Mouse (Mus musculus) ovary, postnatal 10 days (tissue): ENCODE measurements around the gene Psmd1.
A peak's percentile ranks its signal among the peaks of the same experiment; 100 is the strongest.

ENCODE experiments used
- DNase-seq: peaks from one replicate; pipeline ENCODE4 v3.0.0; 2022; ENCODE audit warnings: low spot score

Psmd1 gene

DNA sequence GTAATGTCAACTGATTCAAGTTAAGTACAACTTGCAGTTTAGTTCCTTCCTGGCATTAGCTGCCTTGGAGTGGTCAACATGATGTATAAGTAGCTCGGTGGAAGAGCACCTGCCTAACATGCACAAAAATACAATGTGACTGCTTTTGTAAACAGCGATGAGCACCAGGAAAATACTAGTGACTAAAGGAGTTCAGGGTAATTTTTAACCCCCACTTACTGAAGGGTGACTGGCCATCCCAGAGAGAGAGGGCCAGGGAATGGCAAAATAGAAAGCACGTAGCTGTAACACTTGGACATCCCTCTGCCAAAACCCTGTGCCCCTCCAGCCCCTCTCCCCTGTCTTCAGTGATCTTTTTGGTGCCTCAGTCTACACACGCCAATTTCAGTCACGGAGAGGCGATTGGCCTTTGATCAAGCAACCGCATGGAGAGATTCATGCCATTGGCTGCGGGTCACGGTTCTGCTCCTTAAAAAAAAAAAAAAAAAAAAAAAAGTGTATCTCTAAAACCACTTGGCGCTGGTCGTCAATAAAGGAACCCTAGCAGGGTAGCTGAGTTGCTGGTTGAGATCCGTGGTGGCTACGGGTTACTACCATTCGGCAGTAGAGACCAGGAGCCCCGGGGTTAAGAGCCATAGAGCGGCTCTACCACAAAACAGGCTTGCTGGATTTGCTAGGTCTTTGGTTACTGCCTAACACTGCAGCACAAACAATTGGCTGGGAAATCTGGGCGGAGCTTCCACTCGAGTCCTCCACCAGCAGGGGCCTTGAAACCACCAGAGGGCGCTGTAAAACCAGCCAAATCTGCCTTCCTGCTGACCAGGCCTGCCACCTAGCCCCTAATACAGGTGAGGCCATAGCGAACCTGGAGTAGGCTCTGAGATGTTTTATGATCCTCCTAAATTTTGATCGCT, 5.1 kb upstream of the Psmd1 start:
- DNase-seq = peak; percentile 83

DNA sequence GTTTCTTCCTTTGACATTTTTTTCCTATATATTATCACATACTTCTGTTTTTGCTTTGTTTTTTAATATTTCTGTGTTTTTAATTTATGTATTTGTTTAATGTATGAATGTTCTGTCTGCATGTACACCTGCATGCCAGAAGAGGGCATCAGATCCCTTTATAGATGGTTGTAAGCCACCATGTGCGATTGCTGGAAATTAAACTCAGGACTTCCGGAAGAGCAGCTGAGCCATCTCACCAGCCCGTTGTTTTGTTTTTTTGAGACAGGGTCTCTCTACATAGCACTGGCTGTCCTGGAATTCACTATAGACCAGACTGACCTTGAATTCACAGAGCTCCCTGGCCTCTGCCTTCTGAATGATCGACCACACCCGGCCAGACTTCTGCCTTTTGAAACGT, 1.7 kb upstream of the Psmd1 start:
- no peak for DNase-seq

DNA sequence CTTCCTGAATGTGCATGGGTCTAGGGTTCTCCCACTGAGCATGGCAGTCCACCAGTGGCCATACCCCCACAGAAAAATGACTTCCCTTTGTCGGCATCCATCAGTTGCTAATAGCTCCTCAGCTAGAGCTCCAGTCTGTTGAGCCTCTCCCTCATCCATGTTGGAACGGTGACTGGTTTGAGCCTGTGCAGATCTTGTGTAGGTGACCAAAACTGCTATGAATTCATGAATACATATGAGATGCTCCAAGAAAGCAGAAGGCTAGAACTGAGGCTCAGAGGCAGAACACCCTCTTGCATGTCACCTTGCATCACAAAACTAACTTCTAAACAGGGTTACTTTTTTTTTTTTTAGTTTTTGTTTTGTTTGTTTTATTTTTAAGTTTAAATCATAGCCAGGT, 12.4 kb downstream of the Psmd1 start:
- no peak for DNase-seq

DNA sequence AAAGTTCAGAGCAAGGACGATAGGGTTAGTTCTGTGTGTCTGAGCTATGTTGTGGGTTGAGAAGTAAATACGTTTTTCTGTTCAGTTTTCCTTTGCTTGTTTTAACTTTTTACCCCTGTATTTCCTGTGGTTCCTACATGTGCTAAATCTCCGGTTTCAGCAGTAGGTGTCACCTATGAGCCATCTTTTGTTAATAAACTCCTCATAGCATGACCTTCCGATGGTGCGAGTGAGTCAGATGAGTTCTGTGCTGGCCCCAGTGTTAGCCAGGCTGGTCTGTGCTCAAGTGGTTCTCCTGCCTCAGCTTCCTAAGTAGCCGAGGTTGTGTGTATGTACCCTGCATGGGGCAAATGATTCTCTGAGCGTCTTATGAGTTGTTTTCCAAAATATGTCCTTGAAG, 30.2 kb downstream of the Psmd1 start:
- DNase-seq = no peak

DNA sequence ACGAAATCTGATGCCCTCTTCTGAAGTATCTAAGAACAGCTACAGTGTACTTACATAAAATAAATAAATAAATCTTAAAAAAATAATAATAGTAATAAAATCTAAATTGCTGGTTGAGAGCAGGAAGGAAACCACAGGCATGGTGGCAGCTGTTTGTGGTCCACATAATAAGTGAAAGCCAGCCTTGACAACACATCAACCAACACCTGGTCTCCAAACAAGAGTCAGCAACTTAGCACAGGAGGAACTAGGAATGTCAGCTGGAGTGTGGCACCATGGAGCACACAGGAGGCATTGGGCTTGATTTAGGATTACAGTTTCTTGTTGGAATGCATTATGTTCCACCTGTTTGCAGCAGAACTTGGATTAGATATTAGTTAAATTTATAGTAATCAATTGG, 40.9 kb downstream of the Psmd1 start:
- DNase-seq = no peak

DNA sequence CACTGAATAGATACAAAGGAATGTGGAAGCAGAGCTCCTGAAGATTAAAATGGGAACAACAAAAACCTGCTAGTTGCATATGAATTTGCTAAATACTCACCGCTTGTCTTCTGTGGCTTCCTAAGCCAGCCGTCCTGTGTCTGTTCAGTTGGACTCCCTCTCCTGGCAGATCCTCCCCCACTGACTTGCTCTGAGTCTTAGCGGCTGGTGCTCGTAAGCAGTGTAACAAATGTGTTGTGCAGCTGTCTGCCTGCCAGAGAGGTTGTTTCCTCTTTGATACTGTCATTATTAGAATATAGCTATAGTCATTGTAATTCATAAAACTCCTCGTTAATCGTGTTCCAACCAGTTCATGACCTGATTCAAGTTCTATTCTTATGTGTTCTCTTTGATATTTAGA, 47.6 kb downstream of the Psmd1 start, which contains the start of gene Htr2b:
Gene Htr2b, minus strand, starts transcription at position 192 of the 400 bp plus-strand sequence.
- DNase-seq = no peak

DNA sequence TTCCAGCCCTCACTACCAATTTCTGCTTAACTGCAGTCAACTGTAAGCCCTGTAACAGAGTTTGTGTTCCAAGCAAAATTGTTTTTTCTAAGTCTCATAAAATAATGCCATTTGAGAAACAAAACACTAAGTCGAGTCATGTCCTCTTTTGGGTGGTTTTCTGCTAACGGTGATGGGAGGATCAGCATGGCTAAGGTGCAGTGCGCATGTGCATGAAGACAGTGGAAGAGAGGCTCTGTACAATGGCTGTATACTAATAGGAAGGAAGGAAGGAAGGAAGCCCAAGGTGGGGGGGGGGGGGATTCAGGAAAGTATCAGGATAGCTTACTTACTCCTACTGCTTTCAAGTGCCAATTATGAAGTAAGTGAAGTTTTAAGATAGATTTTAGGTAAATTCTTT, 50.0 kb downstream of the Psmd1 start:
- no peak for DNase-seq

DNA sequence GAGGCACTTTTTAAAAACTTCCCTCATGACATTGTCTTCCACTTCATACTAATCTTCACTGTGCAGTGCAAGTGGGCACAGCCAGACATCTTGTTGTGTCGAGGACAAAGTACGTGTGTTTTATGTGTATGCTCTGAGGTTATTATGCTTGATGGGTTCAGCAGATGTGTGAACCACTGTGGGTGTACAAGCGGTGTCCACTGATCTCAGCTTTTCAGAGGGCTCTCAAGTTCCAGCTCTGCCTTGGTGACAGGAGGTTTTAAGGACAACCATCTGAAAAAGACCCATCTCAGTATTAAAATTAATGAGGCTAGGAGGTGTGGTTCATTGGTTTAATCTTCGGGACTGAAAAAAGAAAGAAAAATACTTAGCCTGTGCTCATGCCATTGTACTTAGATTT, 55.4 kb downstream of the Psmd1 start:
- no peak for DNase-seq

DNA sequence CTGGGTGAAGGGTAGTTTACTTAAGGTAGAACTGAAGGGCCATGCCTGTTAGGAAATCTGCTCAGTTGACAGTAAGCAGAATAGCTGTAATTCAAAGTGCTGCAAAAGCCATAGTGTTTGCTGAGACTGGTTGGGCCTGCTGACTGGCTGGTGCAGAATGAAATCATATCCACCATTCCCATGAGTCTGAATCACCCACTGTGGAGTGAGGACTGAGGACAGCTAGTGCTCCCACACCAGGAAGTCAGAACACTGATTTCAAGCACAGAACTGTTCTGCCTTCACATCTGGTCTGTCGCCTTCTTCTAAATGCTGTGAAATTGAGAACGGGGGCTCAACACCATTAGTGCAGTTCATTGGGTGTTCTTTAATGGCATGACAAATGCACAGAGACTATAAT, 61.8 kb downstream of the Psmd1 start:
- DNase-seq = no peak

DNA sequence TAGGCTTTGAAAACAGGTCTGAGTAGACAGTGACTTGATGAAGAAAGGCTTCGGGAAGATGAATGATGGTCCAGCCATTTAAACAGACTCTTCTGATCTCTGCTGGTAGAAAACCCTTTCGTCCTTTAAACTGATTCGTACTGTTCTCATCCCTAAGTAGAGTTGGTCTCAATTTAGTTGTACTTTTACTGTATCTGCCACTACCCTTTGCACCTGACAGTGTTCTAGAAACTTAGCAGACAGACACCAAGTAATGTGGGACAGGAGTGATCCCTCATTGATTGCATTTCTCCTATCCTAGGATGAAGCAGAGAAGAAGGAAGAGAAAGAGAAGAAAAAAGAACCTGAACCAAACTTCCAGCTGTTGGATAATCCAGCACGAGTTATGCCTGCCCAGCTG, 69.2 kb downstream of the Psmd1 start, which contains the start of gene Gm21972:
Gene Gm21972, plus strand, starts transcription at position 301 of the 400 bp plus-strand sequence.
- no peak for DNase-seq

DNA sequence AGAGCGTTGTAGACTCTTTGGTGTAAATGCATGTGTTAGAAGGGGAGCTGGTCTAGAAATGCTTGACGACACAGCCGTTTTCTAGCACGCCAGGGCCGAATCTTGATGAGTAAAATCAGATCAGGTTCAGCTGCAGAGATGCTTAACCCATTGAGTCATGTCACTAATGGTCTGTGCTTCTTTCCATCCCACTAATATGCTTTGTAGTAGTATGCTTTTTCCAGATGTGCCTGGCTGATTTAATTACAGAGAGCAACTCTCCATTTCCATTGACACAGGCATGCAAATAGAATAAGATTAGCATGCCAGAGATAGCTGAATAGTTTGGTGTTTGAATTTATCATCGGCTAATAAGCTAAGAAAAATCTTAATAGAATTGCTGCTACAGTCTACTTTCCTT, 71.1 kb downstream of the Psmd1 start:
- no peak for DNase-seq

DNA sequence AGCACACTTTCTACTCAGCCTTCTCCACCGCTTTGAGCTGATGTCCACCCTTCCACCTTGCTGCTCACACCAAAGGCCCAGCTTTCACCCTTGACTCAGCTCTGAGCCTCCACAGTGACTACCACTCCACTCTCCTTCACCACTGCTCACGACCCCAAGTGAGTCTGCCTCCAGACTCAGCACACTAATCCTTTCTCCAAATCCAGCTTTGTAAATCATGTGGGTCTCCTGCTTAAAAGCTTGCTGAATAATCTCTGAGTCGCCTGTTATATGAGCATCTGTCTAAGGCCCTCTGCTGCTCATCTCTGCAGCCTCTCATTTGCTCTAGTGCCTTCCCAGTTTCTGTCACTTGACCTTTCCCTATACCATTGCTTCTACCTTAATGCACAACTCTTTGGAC, 76.9 kb downstream of the Psmd1 start:
- no peak for DNase-seq

DNA sequence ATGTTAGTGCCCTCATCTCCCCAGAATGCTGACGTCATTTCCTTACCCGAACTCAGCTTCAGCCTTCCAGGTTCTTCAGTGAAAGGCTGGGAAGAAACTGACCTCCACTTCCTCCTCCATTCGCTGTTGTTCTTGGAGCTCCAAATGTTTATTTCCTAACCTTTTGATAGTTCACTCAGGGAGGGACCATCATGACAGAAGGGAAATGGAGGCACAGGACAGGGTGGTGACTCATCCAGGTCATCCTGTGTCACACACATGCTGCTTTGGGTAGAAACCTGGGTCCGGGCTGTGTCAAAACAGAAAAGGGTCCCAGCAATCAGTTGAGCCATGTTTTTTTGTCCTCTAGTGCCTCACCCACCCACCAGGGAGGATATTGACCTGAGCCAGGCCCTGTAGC, 79.0 kb downstream of the Psmd1 start:
- DNase-seq = no peak

DNA sequence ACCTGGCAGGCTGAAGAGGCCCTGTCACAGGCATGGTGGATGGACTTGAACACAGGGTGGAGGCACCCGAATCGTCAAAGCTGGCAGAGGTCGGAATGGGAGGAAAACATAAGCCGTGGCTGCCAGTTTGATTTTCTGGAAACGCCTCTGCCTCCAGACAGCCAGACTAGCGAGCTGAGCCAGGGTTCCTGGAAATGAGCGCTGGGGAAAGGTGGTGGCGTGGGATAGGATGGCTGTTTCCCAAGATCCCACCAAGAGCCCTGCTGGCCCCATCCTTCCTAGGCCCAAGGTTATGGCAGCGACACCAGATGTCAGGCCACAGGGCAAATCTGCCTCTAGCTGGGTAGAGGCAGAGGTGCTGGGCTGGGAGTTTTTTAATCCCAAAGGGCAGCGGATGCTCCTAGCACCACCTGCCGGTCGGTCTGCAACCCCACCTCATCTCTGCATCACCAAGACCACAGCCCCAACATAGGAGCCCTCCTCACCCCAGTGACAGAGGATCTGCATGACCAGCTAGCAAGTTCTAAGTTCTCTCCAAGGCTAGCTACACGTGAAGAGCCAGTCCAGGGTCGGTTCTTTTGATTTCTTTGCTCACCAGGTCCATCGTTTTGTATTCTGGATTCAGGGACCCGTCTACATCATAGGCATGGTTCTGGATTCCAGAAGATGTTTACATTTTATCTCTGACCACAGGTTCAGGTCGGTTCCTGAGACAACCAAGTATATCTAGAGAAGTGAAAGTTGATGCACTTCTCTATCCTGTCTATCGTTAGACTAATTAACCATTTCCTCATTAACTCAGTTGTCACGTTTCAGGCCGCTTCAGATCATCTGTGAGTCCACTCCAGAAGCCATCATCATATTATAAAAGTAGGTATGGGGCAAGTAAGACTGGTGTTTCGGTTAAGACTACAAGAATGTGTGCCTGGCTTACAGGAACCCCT, 80.1 kb downstream of the Psmd1 start:
- DNase-seq = no peak

DNA sequence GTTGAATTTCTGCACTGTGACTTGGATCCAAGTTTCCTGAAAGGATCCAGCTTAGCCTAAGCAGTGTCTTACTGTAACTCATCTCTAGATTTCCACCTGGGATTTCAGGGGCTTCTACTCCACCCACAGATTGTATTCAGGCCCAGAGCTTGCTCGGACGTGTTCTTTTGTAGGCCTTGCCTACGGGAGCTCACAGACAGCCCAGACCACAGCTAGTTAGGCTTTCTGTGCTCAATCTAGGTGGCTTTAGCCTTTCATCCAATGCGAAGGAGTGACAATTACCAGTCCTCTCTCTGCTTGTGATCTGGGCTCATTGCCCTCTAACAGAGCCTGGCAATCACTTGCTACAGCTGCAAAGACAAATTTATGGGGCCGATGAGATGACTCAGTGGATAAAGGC, 82.1 kb downstream of the Psmd1 start:
- no peak for DNase-seq

DNA sequence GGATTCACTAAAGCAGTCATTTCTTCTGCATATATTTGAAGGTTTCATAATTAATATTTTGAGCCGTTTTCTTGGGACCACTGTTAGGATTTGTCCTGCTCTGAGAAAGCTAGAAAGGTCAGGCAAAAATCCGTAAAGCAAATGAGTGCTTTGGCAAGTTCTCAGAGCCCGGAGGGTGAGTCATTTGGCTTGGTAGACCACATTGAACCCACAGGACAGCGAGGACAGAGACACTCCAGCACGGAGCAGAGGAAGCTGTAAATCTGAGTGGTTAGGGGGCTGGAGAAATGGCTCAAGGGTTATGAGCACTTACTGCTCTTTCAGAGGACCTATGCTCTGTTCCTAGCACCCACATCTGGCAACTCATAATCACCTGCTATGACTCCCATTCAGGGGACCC, 83.4 kb downstream of the Psmd1 start:
- no peak for DNase-seq

DNA sequence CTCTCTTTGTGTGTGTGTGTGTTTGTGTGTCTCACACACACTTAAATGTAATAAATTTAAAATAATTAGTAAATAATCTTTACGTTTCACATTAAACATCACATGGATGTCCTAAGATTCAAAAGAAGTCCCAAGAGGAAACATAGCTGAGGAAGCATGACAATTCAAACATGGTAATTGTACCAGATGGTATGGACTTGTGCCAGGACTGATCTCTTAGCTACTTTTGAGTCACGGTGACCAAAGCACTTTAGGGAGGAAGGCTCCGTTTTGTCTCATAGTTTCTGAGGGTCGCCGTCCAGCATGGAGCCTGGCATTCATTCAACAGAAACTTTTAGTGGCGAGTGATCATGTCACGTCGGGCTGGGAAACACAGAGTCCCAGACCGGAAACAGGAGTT, 84.0 kb downstream of the Psmd1 start:
- DNase-seq = no peak

DNA sequence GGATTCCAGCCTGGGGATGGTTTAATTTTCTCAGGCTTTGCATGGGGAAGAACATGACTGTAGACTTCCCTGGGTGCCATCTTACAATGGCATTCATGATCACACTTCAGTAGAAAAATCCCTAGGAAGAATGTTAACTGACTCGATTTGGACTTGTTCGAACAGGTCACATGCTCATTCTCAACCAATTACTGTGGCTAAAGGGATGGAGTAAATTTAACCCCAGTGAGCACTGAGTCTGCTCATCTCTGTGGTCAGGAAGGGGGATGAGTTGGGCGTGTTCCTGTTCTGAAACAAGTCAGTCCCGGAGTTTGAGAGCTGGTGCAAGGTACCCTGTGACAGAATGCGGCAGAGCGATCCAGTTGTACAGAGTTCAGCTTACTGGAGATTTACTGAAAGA, 86.7 kb downstream of the Psmd1 start:
- DNase-seq = no peak

DNA sequence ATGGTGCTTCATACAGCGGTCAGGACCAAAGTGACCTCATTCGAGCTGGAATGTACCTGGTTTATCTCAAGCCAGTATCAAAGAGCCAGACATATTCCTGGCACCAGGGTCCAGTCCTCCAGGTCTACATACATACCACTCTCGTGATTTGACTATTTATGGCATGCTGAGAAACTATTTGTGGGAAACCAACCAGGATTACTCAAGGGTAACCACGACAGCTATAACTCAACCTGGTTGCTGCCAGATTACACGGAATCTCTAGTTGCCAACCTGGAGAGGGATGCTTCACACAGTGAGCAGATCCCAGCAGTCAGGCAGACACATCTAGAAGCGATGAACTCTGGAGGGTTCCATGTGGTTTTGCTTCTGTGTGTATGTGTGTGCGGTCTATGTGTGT, 87.2 kb downstream of the Psmd1 start:
- no peak for DNase-seq

DNA sequence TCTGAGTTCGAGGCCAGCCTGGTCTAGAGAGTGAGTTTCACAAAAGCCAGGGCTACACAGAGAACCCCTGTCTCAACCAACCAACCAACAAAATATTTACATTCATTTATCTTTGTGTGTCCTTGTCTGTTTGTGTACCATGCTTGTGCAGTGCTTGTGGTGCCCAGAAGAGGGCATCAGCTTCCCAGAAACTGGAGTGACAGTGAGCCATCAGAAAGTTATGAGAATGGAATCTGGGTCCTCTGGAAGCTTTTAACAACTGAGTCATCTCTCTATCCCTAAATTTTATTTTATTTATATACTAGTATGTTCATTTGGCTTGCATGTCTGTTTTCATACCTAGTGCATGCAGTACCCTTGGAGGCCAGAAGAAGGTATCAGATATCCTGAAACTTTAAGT, 88.4 kb downstream of the Psmd1 start:
- DNase-seq = no peak

DNA sequence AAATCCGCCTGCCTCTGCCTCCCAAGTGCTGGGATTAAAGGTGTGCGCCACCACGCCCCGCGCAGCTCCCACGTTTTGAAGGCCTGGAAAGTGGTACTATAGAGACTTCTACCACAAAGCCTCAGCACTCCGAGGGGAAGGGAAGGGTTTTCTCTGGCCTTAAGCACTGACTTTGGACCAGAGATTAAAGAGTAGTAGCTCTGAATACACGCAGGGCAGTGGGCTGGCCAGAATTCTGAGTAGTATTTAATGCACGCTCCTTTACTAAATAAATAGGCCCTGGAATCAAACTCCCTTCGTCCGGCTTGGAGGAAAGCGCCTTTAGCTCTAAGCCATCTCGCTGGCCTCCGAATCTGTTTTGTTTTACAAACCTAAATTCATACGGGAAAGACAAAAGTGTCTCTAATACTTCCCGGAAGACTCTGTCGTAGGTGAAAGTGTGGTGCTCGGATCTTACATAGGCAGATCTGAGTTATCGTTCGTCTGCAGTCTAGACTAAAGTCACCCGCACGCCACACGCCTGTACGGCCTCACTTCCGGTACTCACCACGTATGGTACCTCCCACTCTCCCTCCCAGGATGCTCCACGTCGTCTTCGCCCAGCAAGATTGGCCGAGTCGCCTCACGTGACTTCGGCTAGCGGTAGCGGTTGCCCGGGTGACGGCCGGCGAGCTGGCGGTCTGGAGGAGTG, 90.1 kb downstream of the Psmd1 start, which contains the start of gene Armc9:
Gene Armc9, plus strand, starts transcription at position 648 of the 691 bp plus-strand sequence.
- DNase-seq = peak; percentile 88

DNA sequence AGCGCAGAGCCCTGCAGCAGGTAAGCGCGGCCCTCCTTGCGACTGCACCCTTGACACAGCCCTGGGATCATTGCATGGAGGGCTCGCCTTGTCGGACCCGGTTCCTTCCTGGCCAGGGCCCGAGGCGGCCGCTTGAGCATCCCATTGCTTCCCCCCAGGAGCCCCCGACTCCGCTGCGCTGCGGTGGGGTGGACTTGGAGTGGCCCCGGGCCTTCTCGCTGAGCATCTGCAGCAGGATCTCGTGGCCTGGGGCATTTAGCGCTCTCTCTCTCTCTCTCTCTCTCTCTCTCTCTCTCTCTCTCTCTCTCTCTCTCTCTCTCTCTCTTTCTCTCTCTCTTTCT, 90.6 kb downstream of the Psmd1 start:
- DNase-seq = no peak
